Mouse (Mus musculus): Measurements from ENCODE around the gene Fbn1.
"Not testable (repeated sequence)": the region's sequence is repeated elsewhere in the genome, so short reads cannot be mapped to it uniquely, and the experiment has no call there.

The Fbn1 gene

GRCm38 (mm10) chr2:125295526-125295925, 212.3 kb downstream of the Fbn1 start:
- DNase-seq (ENCODE audit: low read depth, low spot score) = no peak

- DNase-seq (ENCODE audit: low read depth, low spot score) = no peak
These were observed 213.8 kb downstream of the Fbn1 start for GRCm38 (mm10) chr2:125293969-125294491.

- DNase-seq (ENCODE audit: low read depth, low spot score) = no peak
These were observed 215.2 kb downstream of the Fbn1 start for GRCm38 (mm10) chr2:125292616-125293015.

- DNase-seq (ENCODE audit: low read depth, low spot score) = no peak
These were observed 216.7 kb downstream of the Fbn1 start for GRCm38 (mm10) chr2:125291101-125291500.

- no peak for DNase-seq (ENCODE audit: low read depth, low spot score)
These were observed 217.4 kb downstream of the Fbn1 start for GRCm38 (mm10) chr2:125290197-125290965.

- DNase-seq (ENCODE audit: low read depth, low spot score) = no peak
These were observed 222.0 kb downstream of the Fbn1 start for GRCm38 (mm10) chr2:125285777-125286176.

- DNase-seq (ENCODE audit: low read depth, low spot score) = no peak
These were observed 225.2 kb downstream of the Fbn1 start for GRCm38 (mm10) chr2:125282334-125283206.

- DNase-seq (ENCODE audit: low read depth, low spot score) = not testable (repeated sequence)
These were observed 227.8 kb downstream of the Fbn1 start for GRCm38 (mm10) chr2:125279995-125280394.

GRCm38 (mm10) chr2:125278474-125278873, 229.3 kb downstream of the Fbn1 start:
- DNase-seq (ENCODE audit: low read depth, low spot score) = no peak

- no peak for DNase-seq (ENCODE audit: low read depth, low spot score)
These were observed 231.1 kb downstream of the Fbn1 start for GRCm38 (mm10) chr2:125276692-125277091.

- no peak for DNase-seq (ENCODE audit: low read depth, low spot score)
These were observed 232.2 kb downstream of the Fbn1 start for GRCm38 (mm10) chr2:125275617-125276016.

- no peak for DNase-seq (ENCODE audit: low read depth, low spot score)
These were observed 238.9 kb downstream of the Fbn1 start for GRCm38 (mm10) chr2:125268876-125269275.

- DNase-seq (ENCODE audit: low read depth, low spot score) = no peak
These were observed 244.0 kb downstream of the Fbn1 start for GRCm38 (mm10) chr2:125263753-125264152.

- DNase-seq (ENCODE audit: low read depth, low spot score) = peak; percentile 34
These were observed 244.7 kb downstream of the Fbn1 start for GRCm38 (mm10) chr2:125263056-125263455.

GRCm38 (mm10) chr2:125260326-125260725, 247.5 kb downstream of the Fbn1 start:
- no peak for DNase-seq (ENCODE audit: low read depth, low spot score)

GRCm38 (mm10) chr2:125259230-125260120, 248.3 kb downstream of the Fbn1 start:
- DNase-seq (ENCODE audit: low read depth, low spot score) = peak; percentile 39

GRCm38 (mm10) chr2:125255886-125256285, 251.9 kb downstream of the Fbn1 start:
- DNase-seq (ENCODE audit: low read depth, low spot score) = no peak

- no peak for DNase-seq (ENCODE audit: low read depth, low spot score)
These were observed 253.2 kb downstream of the Fbn1 start for GRCm38 (mm10) chr2:125254630-125255029.

GRCm38 (mm10) chr2:125253699-125254098, 254.1 kb downstream of the Fbn1 start:
- DNase-seq (ENCODE audit: low read depth, low spot score) = no peak

- peak; percentile 31 for DNase-seq (ENCODE audit: low read depth, low spot score)
These were observed 255.5 kb downstream of the Fbn1 start for GRCm38 (mm10) chr2:125252275-125252674.

GRCm38 (mm10) chr2:125251781-125252180, 256.0 kb downstream of the Fbn1 start:
- no peak for DNase-seq (ENCODE audit: low read depth, low spot score)

Measured in forelimb bud, embryonic 11.5 days (tissue).